Mouse (Mus musculus): ENCODE results near the gene Pax1.

Pax1 gene

GRCm38 (mm10) chr2:147369561-147369960, 7.8 kb downstream of the Pax1 start:
- CTCF ChIA-PET = no interaction called here
- POLR2A ChIA-PET = no interaction called here

- ChIA-PET CTCF (interaction anchor here in 1 of 4 experiments (1.1 kb wide), 2 partner anchors 8 to 28 kb away, joined by 3 read pairs; no protein-coding TSS in a partner anchor), POLR2A (no interaction called here)
Measured at GRCm38 (mm10) chr2:147370091-147370490, 8.4 kb downstream of the Pax1 start.

GRCm38 (mm10) chr2:147371289-147371688, 9.6 kb downstream of the Pax1 start:
- CTCF ChIA-PET = interaction anchor here in 1 of 4 experiments (1.1 kb wide), 2 partner anchors 9 to 29 kb away, joined by 3 read pairs; no protein-coding TSS in a partner anchor

GRCm38 (mm10) chr2:147371840-147372239, 10.1 kb downstream of the Pax1 start:
- POLR2A ChIA-PET = interaction anchor here in 1 of 4 experiments (0.6 kb wide), 2 partner anchors 751 to 1207 kb away, joined by 3 read pairs; no protein-coding TSS in a partner anchor
- CTCF ChIA-PET = no interaction called here

More at GRCm38 (mm10) chr2:147371289-147371688, 9.6 kb downstream of the Pax1 start:
- POLR2A ChIA-PET = interaction anchor here in 1 of 4 experiments (0.6 kb wide), 1 partner anchor 751 kb away, joined by 3 read pairs; no protein-coding TSS in a partner anchor

GRCm38 (mm10) chr2:147372947-147373666, 11.4 kb downstream of the Pax1 start:
- CTCF ChIA-PET = interaction anchor here in 3 of 4 experiments (0.6 to 1.4 kb wide), 3 partner anchors 9 to 820 kb away, joined by 3 to 4 read pairs (median 3); no protein-coding TSS in a partner anchor
- POLR2A ChIA-PET = interaction anchor here in 2 of 4 experiments (0.6 to 1.7 kb wide), 4 partner anchors 10 to 1124 kb away, joined by 3 to 5 read pairs (median 4); partner anchors contain the start of gene Xrn2 (in 1 of the 2)

GRCm38 (mm10) chr2:147373667-147374007, 11.9 kb downstream of the Pax1 start:
- ChIA-PET CTCF (interaction anchor here in 1 of 4 experiments (1.4 kb wide), 1 partner anchor 59 kb away, joined by 3 read pairs; no protein-coding TSS in a partner anchor), POLR2A (interaction anchor here in 2 of 4 experiments (0.9 to 1.7 kb wide), 3 partner anchors 11 to 1125 kb away, joined by 3 to 5 read pairs (median 5); partner anchors contain the start of gene Xrn2 (in 1 of the 2))

GRCm38 (mm10) chr2:147374245-147374644, 12.5 kb downstream of the Pax1 start:
- CTCF ChIA-PET = interaction anchor here in 2 of 4 experiments (0.6 to 1.4 kb wide), 2 partner anchors 13 to 59 kb away, joined by 3 to 6 read pairs; no protein-coding TSS in a partner anchor

GRCm38 (mm10) chr2:147375019-147375715, 13.4 kb downstream of the Pax1 start:
- POLR2A ChIA-PET = interaction anchor here in 1 of 4 experiments (0.6 kb wide), 2 partner anchors 13 to 231 kb away, joined by 4 to 7 read pairs; no protein-coding TSS in a partner anchor
- CTCF ChIA-PET = interaction anchor here in 2 of 4 experiments (0.6 kb wide), 2 partner anchors 14 to 118 kb away, joined by 3 to 6 read pairs; no protein-coding TSS in a partner anchor

More at GRCm38 (mm10) chr2:147374245-147374644, 12.5 kb downstream of the Pax1 start:
- POLR2A ChIA-PET = interaction anchor here in 1 of 4 experiments (0.9 to 1.7 kb wide), 2 partner anchors 11 to 1126 kb away, joined by 5 read pairs; no protein-coding TSS in a partner anchor

- ChIA-PET CTCF (no interaction called here), POLR2A (no interaction called here)
Measured at GRCm38 (mm10) chr2:147378934-147379333, 17.2 kb downstream of the Pax1 start.

GRCm38 (mm10) chr2:147383373-147383772, 21.6 kb downstream of the Pax1 start:
- ChIA-PET POLR2A (no interaction called here), CTCF (interaction anchor here in 2 of 4 experiments (0.6 to 0.7 kb wide), 2 partner anchors 252 to 601 kb away, joined by 4 to 8 read pairs; no protein-coding TSS in a partner anchor)

GRCm38 (mm10) chr2:147386949-147387348, 25.2 kb downstream of the Pax1 start:
- CTCF ChIA-PET = interaction anchor here in 1 of 4 experiments (0.6 kb wide), 1 partner anchor 482 kb away, joined by 3 read pairs; no protein-coding TSS in a partner anchor
- POLR2A ChIA-PET = interaction anchor here in 2 of 4 experiments (0.6 to 0.7 kb wide), 2 partner anchors 9 to 294 kb away, joined by 3 to 8 read pairs; no protein-coding TSS in a partner anchor

GRCm38 (mm10) chr2:147409323-147409722, 47.6 kb downstream of the Pax1 start:
- ChIA-PET POLR2A (no interaction called here), CTCF (interaction anchor here in 1 of 4 experiments (1.1 kb wide), 1 partner anchor 24 kb away, joined by 3 read pairs; no protein-coding TSS in a partner anchor)

GRCm38 (mm10) chr2:147415037-147415436, 53.3 kb downstream of the Pax1 start:
- ChIA-PET CTCF (interaction anchor here in 2 of 4 experiments (0.5 to 0.6 kb wide), 2 partner anchors 48 to 106 kb away, joined by 3 read pairs; no protein-coding TSS in a partner anchor), POLR2A (interaction anchor here in 1 of 4 experiments (0.5 kb wide), 1 partner anchor 104 kb away, joined by 8 read pairs; no protein-coding TSS in a partner anchor)

GRCm38 (mm10) chr2:147424582-147425255, 63.0 kb downstream of the Pax1 start:
- CTCF ChIA-PET = interaction anchor here in 1 of 4 experiments (1.3 kb wide), 1 partner anchor 9 kb away, joined by 4 read pairs; no protein-coding TSS in a partner anchor
- POLR2A ChIA-PET = no interaction called here

- CTCF ChIA-PET = no interaction called here
- POLR2A ChIA-PET = no interaction called here
Measured at GRCm38 (mm10) chr2:147429607-147430356, 68.1 kb downstream of the Pax1 start.

- POLR2A ChIA-PET = no interaction called here
- CTCF ChIA-PET = interaction anchor here (0.5 to 1.8 kb wide), 21 partner anchors 9 to 628 kb away, joined by 3 to 7 read pairs (median 3); no protein-coding TSS in a partner anchor
Measured at GRCm38 (mm10) chr2:147433120-147433519, 71.4 kb downstream of the Pax1 start.
